In the genomic region with DNA sequence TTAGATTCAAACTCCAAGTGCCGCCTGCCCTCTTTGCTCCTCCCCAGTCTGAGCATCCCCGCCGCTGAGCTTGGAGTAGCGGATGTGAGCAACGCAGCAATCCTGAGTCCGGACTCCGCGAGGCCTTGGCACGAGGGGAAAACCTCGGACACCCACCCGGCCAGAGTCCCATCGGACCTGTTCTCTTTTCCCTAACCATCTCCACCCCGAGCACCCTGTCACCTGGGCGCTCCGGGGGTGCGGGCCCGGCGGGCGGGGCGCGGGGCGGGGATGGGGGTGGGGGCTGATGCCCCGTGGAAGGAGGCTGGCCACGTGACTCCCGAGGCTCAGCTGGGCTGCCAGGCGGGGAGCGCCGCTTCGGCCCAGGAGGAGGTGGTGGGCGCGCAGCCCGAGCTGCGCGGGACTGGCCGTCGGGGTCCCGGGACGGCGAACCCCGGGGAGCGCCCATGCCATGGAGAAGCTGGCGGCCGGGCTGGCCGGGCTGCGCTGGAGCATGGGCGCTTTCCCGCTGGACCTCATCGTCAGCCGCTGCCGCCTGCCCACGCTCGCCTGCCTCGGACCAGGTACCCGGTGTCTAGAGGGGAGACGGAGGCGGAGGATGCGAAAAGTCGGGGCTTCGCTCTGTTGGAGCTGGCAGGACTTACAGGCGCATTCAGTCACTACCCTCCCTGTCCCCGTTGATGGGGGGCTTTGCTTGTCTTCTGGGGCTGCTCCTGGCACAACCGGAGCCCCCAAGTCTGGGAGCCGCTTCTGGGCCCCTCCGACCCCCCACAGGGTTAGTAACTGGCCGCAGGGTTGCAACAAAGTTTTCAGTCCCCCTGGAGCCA, we compare ENCODE assay signal across 8 mouse cellular contexts. TPM values are rescaled to one million over a fixed set of nuclear protein-coding genes. Genes with fewer than 3 reads are reported as not detected.
A peak's percentile ranks its signal among the peaks of the same experiment; 100 is the strongest.
DNase-seq lines count a peak whose midpoint lies in the region; ATAC-seq lines count a peak whose summit lies in the region.
"Had no signal": no experiment of that assay in that cellular context is flagged by ENCODE, and none has a peak within 500 bp of the region (broad histone marks: within the 10 kb centered on the region; RNA-seq: fewer than 3 reads in every experiment).

A gene (plus strand): TSS at position 321 of the 827 bp plus-strand sequence.

- peak in 1 of 2 experiments; percentile 56 for DNase-seq in left cerebral cortex, postnatal 10 days (ENCODE audit: extremely low spot score in 1 of 2, low spot score in 2 of 2)
- DNase-seq in left cerebral cortex, adult 18-20 months (ENCODE audit: low spot score in 2 of 2): no peak
- DNase-seq in embryo, embryonic 10 days (ENCODE audit: low spot score): peak; percentile 69
- DNase-seq in limb, embryonic 11.5 days (ENCODE audit: low spot score): peak; percentile 69
- peak; percentile 17 for DNase-seq in naive thymus-derived CD4-positive, alpha-beta T cell, adult 2 months (ENCODE audit: low read depth)
- no peak for DNase-seq in thymus, postnatal 25 days

- H3K4me3 ChIP-seq in limb, embryonic 11.5 days (ENCODE audit: low read depth, low read length): peak within 1 kb of the TSS; percentile 46

- H3K36me3 ChIP-seq in limb, embryonic 11.5 days (ENCODE audit: control insufficient read depth, insufficient read depth, low read length): no peaks in the 10 kb centered on the region

- ATAC-seq in granulocyte monocyte progenitor cell, adult 5-6 weeks (replicated peaks; ENCODE audit: poor library complexity, severe bottlenecking): 0 out of 2 replicates have a peak, but pooled peaks have one; percentile 21
- peak; percentile 53; the same call in 1 of the 2 replicates for ATAC-seq in limb, embryonic 11.5 days (ENCODE audit: insufficient number of reproducible peaks, low FRiP score, low TSS enrichment, low read depth)

- H3K27ac ChIP-seq in limb, embryonic 11.5 days (replicated peaks; ENCODE audit: low read depth, low read length): no peak within 1 kb of the TSS

- intact Hi-C loops in left cerebral cortex, postnatal 10 days (cut with DNase I): no loop called here

- H3K4me1 ChIP-seq in limb, embryonic 11.5 days (ENCODE audit: control insufficient read depth, insufficient read depth, low read length): peaks cover 17% of the 10 kb centered on the region

- WGBS in limb, embryonic 11.5 days: under 1% methylated on average over 52 of the region's 65 CpGs

- H3K27me3 ChIP-seq in limb, embryonic 11.5 days (ENCODE audit: control insufficient read depth, insufficient read depth, low read length): peaks cover 43% of the 10 kb centered on the region

- H3K9ac ChIP-seq in limb, embryonic 11.5 days (ENCODE audit: low read length): peak within 1 kb of the TSS; percentile 43; the same call in 1 of the 2 replicates

- H3K9me3 ChIP-seq in limb, embryonic 11.5 days (ENCODE audit: control insufficient read depth, low read length): no peaks in the 10 kb centered on the region

- peak within 1 kb of the TSS; percentile 95 for H3K4me2 ChIP-seq in limb, embryonic 11.5 days (ENCODE audit: low read depth, severe bottlenecking)

RNA-seq across cellular contexts. Expression of the gene that starts here (rescaled TPM):
- 10 to 100 TPM; 10.5 to 11.2 TPM for total RNA-seq in left cerebral cortex, postnatal 10 days (2021)
- 10 to 100 TPM in 1 of 2 experiments, 1 to 10 TPM in 1; 10.0 to 10.7 TPM for total RNA-seq in left cerebral cortex, adult 18-20 months (2021)
- not detected in 2 replicates for total RNA-seq in granulocyte monocyte progenitor cell, adult 5-6 weeks (2014; fragmentation: Nextera tagmentation)
- total RNA-seq in granulocyte monocyte progenitor cell, adult 5-6 weeks (2017): not detected in 2 replicates
- polyA plus RNA-seq in limb, embryonic 11.5 days (2014; fragmentation: Nextera tagmentation; extraction: Ambion mirVana): 0.44 and 0.51 TPM in 2 replicates
- total RNA-seq: neutrophil, adult 5-6 weeks had no signal

Comparison
In these comparisons a context has a peak if more than half of its experiments do, and no peak if none do; other contexts are left out.
1. RNA of the gene that starts here (total RNA-seq): 10.5 to 11.2 TPM in left cerebral cortex, postnatal 10 days and 10.0 to 10.7 TPM in left cerebral cortex, adult 18-20 months; not detected in granulocyte monocyte progenitor cell, adult 5-6 weeks; every median in the first group is over 10 times any median in the second.
2. Peak in ATAC-seq in granulocyte monocyte progenitor cell, adult 5-6 weeks; RNA of the gene not detected or under 1 TPM.
3. Peak in DNase-seq, ATAC-seq, H3K4me3 ChIP-seq, H3K9ac ChIP-seq and H3K4me2 ChIP-seq in limb, embryonic 11.5 days; RNA of the gene not detected or under 1 TPM.
4. DNase-seq: peak in embryo, embryonic 10 days (single experiment) and naive thymus-derived CD4-positive, alpha-beta T cell, adult 2 months (single experiment); none in left cerebral cortex, adult 18-20 months (0 of 2) and thymus, postnatal 25 days (single experiment).